Mouse (Mus musculus) neural tube, embryonic 15.5 days (tissue): Measurements from ENCODE around the gene 1700037H04Rik. TPM values are rescaled to one million over a fixed set of nuclear protein-coding genes. Genes with fewer than 3 reads are reported as not detected.

Experiments used
- ATAC-seq: fragments of 200-750 bp; cut with Nextera tagmentation; 2 replicates; pipeline ENCODE4 v1.8.0; 2017; ENCODE audit warnings: mild to moderate bottlenecking, moderate TSS enrichment, moderate library complexity; ENCODE audit not compliant: low FRiP score
- H3K27ac ChIP-seq: fragments of 300-500 bp; sonication (generic); replicated peaks from 2 replicates; pipeline ENCODE4 v1.5.1; 2015; ENCODE audit warnings: mild to moderate bottlenecking, inconsistent platforms
- H3K27me3 ChIP-seq: fragments of 300-500 bp; sonication (generic); replicated peaks from 2 replicates; pipeline ENCODE4 v1.6.1; 2015; ENCODE audit warnings: inconsistent platforms
- H3K36me3 ChIP-seq: fragments of 300-500 bp; sonication (generic); 2 replicates; pipeline ENCODE4 v1.6.1; 2015; ENCODE audit warnings: inconsistent platforms
- H3K4me1 ChIP-seq: fragments of 300-500 bp; sonication (generic); 2 replicates; pipeline ENCODE4 v1.6.1; 2015; ENCODE audit warnings: inconsistent platforms
- H3K4me2 ChIP-seq: fragments of 300-500 bp; sonication (generic); 2 replicates; pipeline ENCODE4 v1.6.1; 2015; ENCODE audit warnings: inconsistent platforms, mild to moderate bottlenecking, moderate library complexity
- H3K4me3 ChIP-seq: fragments of 300-500 bp; sonication (generic); replicated peaks from 2 replicates; pipeline ENCODE4 v1.5.1; 2015; ENCODE audit warnings: mild to moderate bottlenecking, inconsistent platforms
- H3K9ac ChIP-seq: fragments of 300-500 bp; sonication (generic); replicated peaks from 2 replicates; pipeline ENCODE4 v1.6.1; 2015; ENCODE audit warnings: mild to moderate bottlenecking, inconsistent platforms
- H3K9me3 ChIP-seq: fragments of 300-500 bp; sonication (generic); replicated peaks from 2 replicates; pipeline ENCODE4 v1.6.1; 2016; ENCODE audit warnings: inconsistent platforms
- WGBS: fragments of 180-500 bp; shearing (Covaris S2); methylation state at CpG from one replicate; pipeline ENCODE4 v1.1.7; 2015; ENCODE audit warnings: mixed read lengths; 5-methylcytosine and 5-hydroxymethylcytosine counted together
- polyA plus RNA-seq: library from polyadenylated mRNA; unstranded; fragments of >200 nt; fragmentation: Nextera tagmentation; extraction: Ambion mirVana; gene quantifications from 2 replicates; pipeline ENCODE4 v1.2.1, GENCODE M21; 2015

Gene 1700037H04Rik
- polyA plus RNA-seq, 1 experiment from 2014 or later = 79.1 TPM

- no peaks in the 10 kb centered on the region; the same call in 1 of the 2 replicates for H3K4me1 ChIP-seq
- WGBS = 68% methylated on average over 13 of the region's 13 CpGs
- no peak overlapping the region for H3K27ac ChIP-seq
- no peak for ATAC-seq
- H3K36me3 ChIP-seq = peaks cover 60% of the 10 kb centered on the region
- no peak overlapping the region for H3K4me2 ChIP-seq
- H3K9ac ChIP-seq = no peak overlapping the region
- no peaks in the 10 kb centered on the region for H3K27me3 ChIP-seq
- no peaks in the 10 kb centered on the region for H3K9me3 ChIP-seq
- H3K4me3 ChIP-seq = no peak overlapping the region
These were observed 14.8 kb downstream of the 1700037H04Rik start for GRCm38 (mm10) chr2:131145121-131145520.

- H3K4me1 ChIP-seq = no peaks in the 10 kb centered on the region; the same call in 1 of the 2 replicates
- no peaks in the 10 kb centered on the region for H3K9me3 ChIP-seq
- 66% methylated on average over 22 of the region's 22 CpGs for WGBS
- no peak overlapping the region; the same call in 1 of the 2 replicates for H3K4me2 ChIP-seq
- H3K4me3 ChIP-seq = no peak overlapping the region
- no peaks in the 10 kb centered on the region for H3K27me3 ChIP-seq
- H3K9ac ChIP-seq = no peak overlapping the region
- no peak for ATAC-seq
- H3K36me3 ChIP-seq = peaks cover 44% of the 10 kb centered on the region
- no peak overlapping the region for H3K27ac ChIP-seq
These were observed 16.7 kb downstream of the 1700037H04Rik start for GRCm38 (mm10) chr2:131143007-131143780.

- 27% methylated on average over 18 of the region's 18 CpGs for WGBS
- Histone ChIP-seq H3K36me3 (peaks cover 38% of the 10 kb centered on the region), H3K4me3 (no peak overlapping the region), H3K9me3 (no peaks in the 10 kb centered on the region), H3K4me1 (no peaks in the 10 kb centered on the region; the same call in 1 of the 2 replicates), H3K27me3 (no peaks in the 10 kb centered on the region), H3K4me2 (no peak overlapping the region; the same call in 1 of the 2 replicates), H3K27ac (no peak overlapping the region), H3K9ac (no peak overlapping the region)
- ATAC-seq = peak; percentile 14; the same call in 1 of the 2 replicates
These were observed 17.3 kb downstream of the 1700037H04Rik start for GRCm38 (mm10) chr2:131142592-131142991.

GRCm38 (mm10) chr2:131141336-131141986 is 18.4 kb downstream of the 1700037H04Rik start:
- no peak for ATAC-seq
- Histone ChIP-seq H3K9me3 (no peaks in the 10 kb centered on the region), H3K4me3 (no peak overlapping the region), H3K36me3 (peaks cover 27% of the 10 kb centered on the region), H3K9ac (no peak overlapping the region), H3K4me2 (no peak overlapping the region), H3K27me3 (no peaks in the 10 kb centered on the region), H3K27ac (no peak overlapping the region), H3K4me1 (no peaks in the 10 kb centered on the region; the same call in 1 of the 2 replicates)
- 92% methylated on average over 8 of the region's 8 CpGs for WGBS

GRCm38 (mm10) chr2:131140533-131140905 is 19.4 kb downstream of the 1700037H04Rik start:
- no peak overlapping the region for H3K27ac ChIP-seq
- H3K4me2 ChIP-seq = no peak overlapping the region
- no peak overlapping the region for H3K9ac ChIP-seq
- H3K9me3 ChIP-seq = no peaks in the 10 kb centered on the region
- no peaks in the 10 kb centered on the region for H3K27me3 ChIP-seq
- no peak overlapping the region for H3K4me3 ChIP-seq
- no peaks in the 10 kb centered on the region; the same call in 1 of the 2 replicates for H3K4me1 ChIP-seq
- peaks cover 18% of the 10 kb centered on the region for H3K36me3 ChIP-seq
- WGBS = 80% methylated on average over 5 of the region's 5 CpGs
- ATAC-seq = no peak

GRCm38 (mm10) chr2:131139886-131140532 is 19.9 kb downstream of the 1700037H04Rik start:
- H3K4me3 ChIP-seq = no peak overlapping the region
- no peaks in the 10 kb centered on the region for H3K27me3 ChIP-seq
- peaks cover 14% of the 10 kb centered on the region for H3K36me3 ChIP-seq
- ATAC-seq = no peak
- H3K9ac ChIP-seq = no peak overlapping the region
- WGBS = 61% methylated on average over 5 of the region's 5 CpGs
- no peak overlapping the region for H3K27ac ChIP-seq
- no peaks in the 10 kb centered on the region for H3K9me3 ChIP-seq
- no peaks in the 10 kb centered on the region; the same call in 1 of the 2 replicates for H3K4me1 ChIP-seq
- no peak overlapping the region for H3K4me2 ChIP-seq

- Histone ChIP-seq H3K4me2 (no peak overlapping the region), H3K4me1 (no peaks in the 10 kb centered on the region; the same call in 1 of the 2 replicates), H3K36me3 (peaks cover 7% of the 10 kb centered on the region), H3K27ac (no peak overlapping the region), H3K27me3 (no peaks in the 10 kb centered on the region), H3K4me3 (no peak overlapping the region), H3K9me3 (no peaks in the 10 kb centered on the region), H3K9ac (no peak overlapping the region)
- no peak for ATAC-seq
- WGBS = 94% methylated on average over 5 of the region's 5 CpGs
These were observed 20.6 kb downstream of the 1700037H04Rik start for GRCm38 (mm10) chr2:131139287-131139686.

- no peak overlapping the region for H3K27ac ChIP-seq
- ATAC-seq = no peak
- H3K27me3 ChIP-seq = no peaks in the 10 kb centered on the region
- H3K9me3 ChIP-seq = no peaks in the 10 kb centered on the region
- H3K4me1 ChIP-seq = no peaks in the 10 kb centered on the region; the same call in 1 of the 2 replicates
- H3K4me3 ChIP-seq = no peak overlapping the region
- H3K4me2 ChIP-seq = no peak overlapping the region
- no peak overlapping the region for H3K9ac ChIP-seq
- H3K36me3 ChIP-seq = 0 out of 2 replicates have a peak, but pooled peaks cover 4% of the 10 kb centered on the region
- 86% methylated on average over 7 of the region's 7 CpGs for WGBS
These were observed 21.1 kb downstream of the 1700037H04Rik start for GRCm38 (mm10) chr2:131138760-131139159.

- ATAC-seq = no peak
- no peaks in the 10 kb centered on the region for H3K9me3 ChIP-seq
- H3K27me3 ChIP-seq = no peaks in the 10 kb centered on the region
- 81% methylated on average over 4 of the region's 4 CpGs for WGBS
- H3K36me3 ChIP-seq = no peaks in the 10 kb centered on the region
- H3K4me1 ChIP-seq = no peaks in the 10 kb centered on the region; the same call in 1 of the 2 replicates
- H3K4me3 ChIP-seq = no peak overlapping the region
- no peak overlapping the region for H3K9ac ChIP-seq
- H3K27ac ChIP-seq = no peak overlapping the region
- no peak overlapping the region for H3K4me2 ChIP-seq
These were observed 21.6 kb downstream of the 1700037H04Rik start for GRCm38 (mm10) chr2:131138296-131138695.

GRCm38 (mm10) chr2:131135521-131136139 is 24.3 kb downstream of the 1700037H04Rik start:
- Histone ChIP-seq H3K27me3 (no peaks in the 10 kb centered on the region), H3K27ac (no peak overlapping the region), H3K4me2 (no peak overlapping the region), H3K9ac (no peak overlapping the region), H3K36me3 (no peaks in the 10 kb centered on the region), H3K4me1 (no peaks in the 10 kb centered on the region), H3K4me3 (no peak overlapping the region), H3K9me3 (no peaks in the 10 kb centered on the region)
- ATAC-seq = no peak
- WGBS = 74% methylated on average over 11 of the region's 11 CpGs

- Histone ChIP-seq H3K27me3 (no peaks in the 10 kb centered on the region), H3K36me3 (no peaks in the 10 kb centered on the region), H3K4me1 (no peaks in the 10 kb centered on the region), H3K9me3 (no peaks in the 10 kb centered on the region), H3K9ac (no peak overlapping the region), H3K4me2 (no peak overlapping the region), H3K27ac (no peak overlapping the region), H3K4me3 (no peak overlapping the region)
- 94% methylated on average over 8 of the region's 8 CpGs for WGBS
- ATAC-seq = no peak
These were observed 25.0 kb downstream of the 1700037H04Rik start for GRCm38 (mm10) chr2:131134826-131135400.
